Mouse (Mus musculus) heart, adult 2 months (tissue): Measurements from ENCODE around the gene 1700016D06Rik.

ENCODE experiments used
- CTCF ChIP-seq: fragments of 200-600 bp; IDR thresholded peaks from 2 replicates; pipeline ENCODE4 v1.8.1; 2022; ENCODE audit warnings: antibody characterized with exemption, mild to moderate bottlenecking, moderate library complexity
- EP300 ChIP-seq: fragments of 200-500 bp; IDR thresholded peaks from 2 replicates; pipeline ENCODE4 v1.6.1; 2011; ENCODE audit warnings: low read depth, low read length, control low read depth; ENCODE audit not compliant: insufficient read depth
- POLR2A ChIP-seq: fragments of 200-500 bp; IDR thresholded peaks from 2 replicates; pipeline ENCODE4 v1.6.1; 2011; ENCODE audit warnings: mild to moderate bottlenecking, low read depth, low read length, control low read depth; ENCODE audit not compliant: insufficient read depth

DNA sequence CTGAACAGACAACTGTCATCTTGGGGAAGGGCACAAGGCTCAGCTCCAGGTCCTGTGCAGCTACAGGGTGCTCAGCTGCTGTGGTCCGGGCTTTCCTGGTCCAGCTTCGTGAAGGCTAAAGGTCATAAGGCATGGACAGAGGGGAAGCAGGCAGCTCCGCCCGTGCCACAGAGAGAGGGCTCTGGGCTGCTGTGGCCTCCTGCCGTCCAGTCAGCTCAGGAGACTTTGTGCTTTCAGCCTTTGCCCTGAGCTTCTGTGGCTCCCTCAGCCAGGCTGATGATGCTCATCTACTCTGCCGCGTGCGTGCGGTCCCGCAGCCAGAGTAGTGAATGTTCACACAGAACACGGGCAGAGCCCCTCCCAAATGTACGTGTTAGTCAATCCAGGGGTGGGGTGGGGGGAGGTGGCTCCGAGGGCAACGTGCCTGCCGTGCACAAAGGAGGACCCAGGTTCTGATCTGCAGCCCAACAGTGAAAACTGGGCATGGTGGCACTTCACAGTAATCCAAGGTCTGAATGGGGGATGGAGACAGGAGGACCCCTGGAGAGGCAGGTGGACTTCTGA, 34.9 kb upstream of the 1700016D06Rik start:
- TF ChIP-seq POLR2A = no peak
- TF ChIP-seq CTCF = no peak
- TF ChIP-seq EP300 = no peak
